Mouse (Mus musculus) thymus, postnatal 36 days (tissue): Measurements from ENCODE around the gene Slc5a11.

Source experiments
- DNase-seq, 2 experiments: peaks; one replicate each; pipeline ENCODE4 v3.0.0; 2022; ENCODE audit warnings: mixed read lengths in 2 of 2

Slc5a11 gene

GRCm38 (mm10) chr7:123287903-123288302 is 73.3 kb downstream of the Slc5a11 start:
- DNase-seq, result no peak

GRCm38 (mm10) chr7:123289176-123289575 is 74.6 kb downstream of the Slc5a11 start:
- no peak for DNase-seq

- no peak for DNase-seq
Observed at GRCm38 (mm10) chr7:123291942-123292341, 77.4 kb downstream of the Slc5a11 start.

- DNase-seq, result no peak
Observed at GRCm38 (mm10) chr7:123293898-123294297, 79.3 kb downstream of the Slc5a11 start.

GRCm38 (mm10) chr7:123295423-123295822 is 80.8 kb downstream of the Slc5a11 start:
- DNase-seq, result no peak

GRCm38 (mm10) chr7:123296097-123296496 is 81.5 kb downstream of the Slc5a11 start:
- no peak for DNase-seq

- no peak for DNase-seq
Observed at GRCm38 (mm10) chr7:123298225-123298624, 83.6 kb downstream of the Slc5a11 start.

GRCm38 (mm10) chr7:123300258-123300657 is 85.7 kb downstream of the Slc5a11 start:
- no peak for DNase-seq

- no peak for DNase-seq
Observed at GRCm38 (mm10) chr7:123305397-123305796, 90.8 kb downstream of the Slc5a11 start.

- no peak for DNase-seq
Observed at GRCm38 (mm10) chr7:123307236-123307635, 92.7 kb downstream of the Slc5a11 start.

- DNase-seq, result no peak
Observed at GRCm38 (mm10) chr7:123307887-123308558, 93.4 kb downstream of the Slc5a11 start.

- DNase-seq, result no peak
Observed at GRCm38 (mm10) chr7:123311836-123312235, 97.3 kb downstream of the Slc5a11 start.

- no peak for DNase-seq
Observed at GRCm38 (mm10) chr7:123312738-123313137, 98.2 kb downstream of the Slc5a11 start.

- DNase-seq, result peak; percentile 15 to 43
Observed at GRCm38 (mm10) chr7:123322452-123323121, 108.0 kb downstream of the Slc5a11 start.
